Mouse (Mus musculus) G1E (cell line): ENCODE measurements around the gene 1700011L22Rik. TPM values are rescaled to one million over a fixed set of nuclear protein-coding genes. Genes with fewer than 3 reads are reported as not detected.

Source experiments
- ATAC-seq: 2 replicates; pipeline ENCODE4 v1.8.0; 2016; ENCODE audit warnings: mild to moderate bottlenecking; ENCODE audit not compliant: insufficient number of reproducible peaks, poor library complexity, low FRiP score, severe bottlenecking; ENCODE audit errors: extremely low read depth
- DNase-seq: peaks from one replicate; pipeline ENCODE4 v3.0.0; 2012; ENCODE audit warnings: low spot score
- H3K27me3 ChIP-seq: 2 replicates; pipeline ENCODE4 v1.6.1; 2012; ENCODE audit warnings: mild to moderate bottlenecking, low read length, inconsistent platforms; ENCODE audit not compliant: insufficient read depth
- H3K36me3 ChIP-seq: replicated peaks from 2 replicates; pipeline ENCODE3; 2012; ENCODE audit warnings: mild to moderate bottlenecking, inconsistent platforms
- H3K4me1 ChIP-seq: 2 replicates; pipeline ENCODE4 v1.6.1; 2012; ENCODE audit warnings: low read depth, low read length, inconsistent platforms, mixed read lengths; ENCODE audit not compliant: insufficient read depth
- H3K4me3 ChIP-seq: 2 replicates; pipeline ENCODE4 v1.5.1; 2012; ENCODE audit warnings: low read depth, mild to moderate bottlenecking, inconsistent platforms, low read length, moderate library complexity, mixed read lengths
- H3K9me3 ChIP-seq: replicated peaks from 2 replicates; pipeline ENCODE4 v1.6.1; 2012; ENCODE audit warnings: inconsistent platforms
- CTCF ChIP-seq: IDR thresholded peaks from 2 replicates; pipeline ENCODE4 v1.5.1; 2012; ENCODE audit warnings: low read depth, low read length, inconsistent platforms, mixed read lengths
- GATA1 ChIP-seq: IDR thresholded peaks from 2 replicates; pipeline ENCODE4 v1.6.1; 2012; ENCODE audit warnings: borderline replicate concordance, low read length, inconsistent platforms, mixed read lengths
- GATA2 ChIP-seq: IDR thresholded peaks from 2 replicates; pipeline ENCODE4 v1.6.1; 2012; ENCODE audit warnings: low read depth, low read length, inconsistent platforms, borderline replicate concordance
- POLR2AphosphoS5 ChIP-seq: IDR thresholded peaks from 2 replicates; pipeline ENCODE4 v1.6.1; 2012; ENCODE audit warnings: low read depth, low read length, inconsistent platforms; ENCODE audit not compliant: insufficient replicate concordance
- TAL1 ChIP-seq: conservative IDR thresholded peaks from 2 replicates; pipeline ENCODE4 v1.6.1; 2012; ENCODE audit warnings: low read depth, low read length, inconsistent platforms, mixed read lengths
- polyA plus RNA-seq: library from polyadenylated mRNA; stranded (reverse); fragments of >175 nt; gene quantifications from 2 replicates; pipeline ENCODE4 v1.2.3, GENCODE M21; 2012
- total RNA-seq, 2 experiments: library from RNA; stranded (forward) in 1 of 2; stranded (reverse) in 1 of 2; fragments of 200-1000 nt in 1 of 2; fragments of >200 nt in 1 of 2; fragmentation: Nextera tagmentation in 1 of 2; gene quantifications; 2 replicates each; pipeline ENCODE4 v1.2.3; 2014 to 2017

1700011L22Rik gene
- total and polyA plus RNA-seq, 3 experiments = not detected

DNA sequence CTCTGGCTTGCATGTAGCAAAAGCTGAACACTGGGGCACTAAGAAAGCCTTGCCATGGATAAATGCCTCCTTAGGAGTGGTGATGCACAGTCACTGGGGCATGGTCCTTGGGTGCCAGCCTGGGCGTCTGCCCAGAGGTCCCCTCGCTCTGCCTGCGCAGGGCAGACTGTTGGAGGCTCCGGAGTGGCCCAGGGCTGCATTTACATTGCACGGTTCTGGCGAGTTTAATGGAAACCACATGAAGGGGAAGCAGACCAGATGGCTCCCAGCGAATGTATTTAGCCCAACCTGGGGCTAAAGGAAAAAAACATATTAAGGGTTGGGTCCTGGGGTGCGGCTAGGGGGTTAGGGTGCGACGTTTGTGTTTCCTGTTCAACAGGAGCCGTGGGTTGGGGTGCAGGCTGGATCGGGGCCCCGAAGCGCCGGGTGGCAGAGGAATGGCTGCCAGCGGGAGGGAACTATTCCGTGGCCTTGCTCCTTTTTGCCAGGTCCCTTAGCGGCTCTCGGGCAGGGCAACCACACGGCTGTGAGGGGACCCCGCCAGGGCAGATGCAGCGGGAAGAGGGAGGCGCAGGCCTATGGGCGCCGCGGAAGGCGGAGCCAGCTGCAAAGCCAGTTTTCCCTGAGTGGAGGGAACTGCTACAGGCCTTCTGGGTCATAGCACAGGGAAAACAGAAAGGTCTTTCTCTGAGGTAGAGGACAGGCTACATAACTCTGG lies 38.6 kb downstream of the 1700011L22Rik start:
- DNase-seq = no peak
- TF ChIP-seq TAL1 = no peak
- no peak for TF ChIP-seq POLR2AphosphoS5
- TF ChIP-seq GATA1 = no peak
- no peak for TF ChIP-seq CTCF
- no peak for TF ChIP-seq GATA2

DNA sequence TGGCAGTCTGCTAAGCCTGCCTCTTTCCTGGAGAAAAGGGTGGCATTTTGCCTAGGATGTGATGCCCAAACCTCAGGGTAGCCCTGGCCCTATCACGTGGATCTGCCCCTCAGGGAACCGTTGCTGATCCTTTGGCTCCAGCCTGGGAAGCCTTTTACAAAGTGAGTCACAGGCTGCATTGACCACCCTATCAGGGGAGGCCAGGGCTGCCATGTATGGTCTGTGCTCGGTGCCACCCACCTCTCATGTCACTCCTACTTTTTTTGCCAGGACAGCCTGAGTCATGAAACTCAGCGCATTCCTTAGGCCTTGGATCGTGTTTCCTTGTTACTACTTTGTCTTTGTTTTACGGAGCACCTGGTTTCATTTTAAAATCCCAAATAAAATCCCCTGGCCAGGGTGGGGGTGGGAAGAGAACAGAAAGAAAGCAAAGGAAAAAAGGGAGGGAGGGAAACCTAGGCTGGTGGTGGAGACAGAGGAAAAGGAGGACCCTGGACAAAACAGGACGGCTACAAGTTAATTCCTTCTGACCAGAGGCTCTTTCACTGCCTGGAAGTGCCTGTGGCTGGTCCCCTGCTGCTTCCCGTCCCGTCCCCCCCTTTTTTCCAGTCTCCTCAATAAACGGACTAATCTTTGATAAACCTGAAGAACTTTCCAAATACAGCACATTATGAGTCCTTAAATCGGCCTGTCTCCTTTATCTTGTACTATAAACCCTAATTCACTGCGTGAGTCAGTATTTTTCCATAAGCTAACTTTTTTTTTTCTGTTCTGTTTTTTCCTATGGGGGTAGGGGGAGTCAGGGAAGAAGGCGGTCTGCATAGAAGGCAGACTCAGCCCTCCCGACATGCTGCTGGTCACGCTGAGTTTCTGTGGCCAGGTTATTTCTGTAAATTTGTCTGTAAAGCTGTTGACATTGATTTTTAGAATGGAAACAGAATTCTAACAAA lies 39.4 kb downstream of the 1700011L22Rik start:
- peaks cover 21% of the 10 kb centered on the region; the same call in 1 of the 2 replicates for H3K27me3 ChIP-seq
- H3K36me3 ChIP-seq = no peaks in the 10 kb centered on the region
- H3K9me3 ChIP-seq = no peaks in the 10 kb centered on the region
- H3K4me3 ChIP-seq = no peak overlapping the region
- DNase-seq = no peak
- no peak for TF ChIP-seq POLR2AphosphoS5
- no peak for TF ChIP-seq CTCF
- TF ChIP-seq GATA1 = no peak
- no peak for TF ChIP-seq TAL1
- TF ChIP-seq GATA2 = no peak
- no peaks in the 10 kb centered on the region for H3K4me1 ChIP-seq
- no peak for ATAC-seq

More for the DNA sequence above, 38.6 kb downstream of the 1700011L22Rik start:
- Histone ChIP-seq H3K36me3 (no peaks in the 10 kb centered on the region), H3K4me3 (no peak overlapping the region), H3K4me1 (no peaks in the 10 kb centered on the region), H3K9me3 (no peaks in the 10 kb centered on the region), H3K27me3 (peaks cover 21% of the 10 kb centered on the region; the same call in 1 of the 2 replicates)
- ATAC-seq = no peak

DNA sequence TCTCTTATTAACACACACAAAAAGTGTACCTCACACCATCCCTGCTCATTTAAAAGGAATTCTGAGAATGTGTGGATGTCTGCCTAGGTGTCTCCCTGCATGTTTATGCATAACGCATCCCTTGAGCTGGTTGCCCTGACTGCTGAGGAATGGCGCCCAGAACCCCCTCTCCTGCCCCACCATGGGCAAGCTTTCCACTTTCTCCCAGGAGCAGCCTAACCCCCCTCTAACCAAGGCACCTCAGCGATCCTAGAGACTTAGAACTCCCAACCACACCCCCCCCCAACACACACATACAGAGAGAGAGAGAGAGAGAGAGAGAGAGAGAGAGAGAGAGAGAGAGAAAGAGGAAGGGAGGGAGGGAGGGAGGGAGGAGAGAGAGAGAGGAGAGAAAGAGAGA lies 40.2 kb downstream of the 1700011L22Rik start:
- no peak for ATAC-seq
- peaks cover 21% of the 10 kb centered on the region; the same call in 1 of the 2 replicates for H3K27me3 ChIP-seq
- TF ChIP-seq TAL1 (no peak), CTCF (no peak), POLR2AphosphoS5 (no peak), GATA1 (no peak), GATA2 (no peak)

DNA sequence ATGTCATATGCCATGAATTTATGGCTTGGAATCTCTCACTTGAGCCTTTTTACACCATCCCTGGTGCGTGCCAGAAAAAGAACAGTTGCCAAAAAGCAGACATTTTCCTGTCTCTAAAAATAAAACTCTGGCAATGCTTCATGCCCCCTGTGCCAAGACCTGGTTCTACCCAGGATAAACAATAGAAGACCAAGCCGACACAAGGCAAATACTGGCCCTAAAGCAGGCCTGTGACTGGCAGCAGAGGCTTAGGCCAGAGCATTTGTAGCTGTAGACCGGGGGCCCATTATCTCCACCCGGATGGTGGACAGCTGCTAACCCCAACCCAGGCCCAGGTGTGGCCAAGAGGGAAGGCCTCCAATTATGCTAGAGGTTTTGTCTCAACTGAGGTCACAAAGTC lies 41.5 kb downstream of the 1700011L22Rik start:
- Histone ChIP-seq H3K4me3 (no peak overlapping the region), H3K4me1 (no peaks in the 10 kb centered on the region), H3K9me3 (no peaks in the 10 kb centered on the region), H3K36me3 (no peaks in the 10 kb centered on the region), H3K27me3 (peaks cover 28% of the 10 kb centered on the region)
- TF ChIP-seq POLR2AphosphoS5 = no peak
- ATAC-seq (no peak), DNase-seq (no peak)

More for the DNA sequence above, 40.2 kb downstream of the 1700011L22Rik start:
- Histone ChIP-seq H3K4me1 (no peaks in the 10 kb centered on the region), H3K4me3 (no peak overlapping the region), H3K9me3 (no peaks in the 10 kb centered on the region), H3K36me3 (no peaks in the 10 kb centered on the region)
- no peak for DNase-seq

DNA sequence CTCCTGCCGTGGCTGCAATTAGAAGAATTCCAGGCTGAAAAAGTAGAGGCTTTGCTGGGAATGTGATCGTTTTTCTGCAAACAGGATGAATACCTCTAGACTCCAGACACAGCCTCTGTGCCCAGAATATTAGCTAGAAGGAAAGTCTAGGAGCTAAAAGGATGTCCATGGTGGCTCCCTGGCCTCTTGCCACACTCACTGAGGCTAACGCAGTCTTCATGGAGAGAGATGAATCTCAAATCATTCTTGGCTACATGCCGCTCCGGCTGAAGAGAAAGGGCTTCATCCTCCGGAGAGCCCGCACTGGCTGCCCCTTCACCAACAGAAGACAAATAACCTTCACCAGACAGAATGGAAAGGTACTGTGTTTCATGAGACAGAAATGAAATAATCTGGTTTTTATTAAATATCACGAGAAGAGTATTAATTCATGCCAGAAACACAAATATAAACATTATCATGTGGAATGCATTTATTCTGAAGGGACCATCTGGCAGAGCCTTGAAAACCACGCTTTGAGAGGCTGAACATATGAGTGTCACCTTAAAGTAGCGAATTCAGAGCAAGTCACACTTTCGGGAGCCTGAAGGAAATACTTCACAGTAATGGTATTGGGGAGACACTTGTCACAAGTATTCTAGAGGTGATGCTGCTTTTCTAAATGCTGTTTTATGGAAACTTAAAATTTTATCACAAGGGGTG lies 46.8 kb downstream of the 1700011L22Rik start:
- no peaks in the 10 kb centered on the region for H3K36me3 ChIP-seq
- no peak for ATAC-seq
- DNase-seq = no peak
- no peaks in the 10 kb centered on the region for H3K4me1 ChIP-seq
- no peaks in the 10 kb centered on the region for H3K9me3 ChIP-seq
- H3K27me3 ChIP-seq = peaks cover 7% of the 10 kb centered on the region
- no peak for TF ChIP-seq CTCF
- TF ChIP-seq POLR2AphosphoS5 = no peak
- TF ChIP-seq TAL1 = no peak
- no peak for TF ChIP-seq GATA2
- no peak for TF ChIP-seq GATA1
- H3K4me3 ChIP-seq = no peak overlapping the region

DNA sequence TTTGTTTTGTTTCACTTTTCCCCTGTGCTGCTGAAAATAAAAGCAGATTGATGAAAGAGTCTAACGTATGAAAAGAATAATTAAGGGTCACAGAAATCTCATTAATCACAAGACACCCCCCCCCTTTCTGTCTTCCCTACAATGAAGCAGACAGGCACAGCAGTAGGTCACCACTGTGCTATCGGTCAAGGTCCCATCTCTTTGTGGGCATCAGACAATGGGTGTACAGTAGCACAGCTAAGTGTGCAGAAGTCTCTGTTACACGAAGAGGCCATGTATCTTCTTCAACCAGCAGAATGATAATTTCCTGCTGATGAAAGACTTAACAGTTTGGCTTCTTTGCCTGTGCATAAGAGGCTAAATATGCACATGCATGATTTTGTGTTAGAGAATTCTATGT lies 49.7 kb downstream of the 1700011L22Rik start:
- no peak overlapping the region for H3K4me3 ChIP-seq
- H3K9me3 ChIP-seq = no peaks in the 10 kb centered on the region
- no peaks in the 10 kb centered on the region for H3K36me3 ChIP-seq
- no peaks in the 10 kb centered on the region for H3K4me1 ChIP-seq
- DNase-seq (no peak), ATAC-seq (no peak)
- peaks cover 7% of the 10 kb centered on the region for H3K27me3 ChIP-seq
- TF ChIP-seq TAL1 = no peak
- no peak for TF ChIP-seq GATA1
- no peak for TF ChIP-seq POLR2AphosphoS5
- TF ChIP-seq CTCF = no peak
- no peak for TF ChIP-seq GATA2
